Mouse (Mus musculus) right cerebral cortex, postnatal 14 days (tissue): ENCODE results near the gene Sptb.

Experiments used
- DNase-seq: peaks from one replicate; pipeline ENCODE4 v3.0.0; 2022

Sptb gene

GRCm38 (mm10) chr12:76540169-76540568 is 170.2 kb downstream of the Sptb start:
- DNase-seq = no peak

GRCm38 (mm10) chr12:76537434-76537833 is 172.9 kb downstream of the Sptb start:
- no peak for DNase-seq

GRCm38 (mm10) chr12:76536591-76537153 is 173.7 kb downstream of the Sptb start:
- DNase-seq = no peak

- DNase-seq = no peak
Measured at GRCm38 (mm10) chr12:76535471-76535900, 174.9 kb downstream of the Sptb start.

- DNase-seq = no peak
Measured at GRCm38 (mm10) chr12:76534641-76535283, 175.6 kb downstream of the Sptb start.

- no peak for DNase-seq
Measured at GRCm38 (mm10) chr12:76534233-76534632, 176.1 kb downstream of the Sptb start.

GRCm38 (mm10) chr12:76533377-76534222 is 176.7 kb downstream of the Sptb start:
- DNase-seq = peak; percentile 39

- no peak for DNase-seq
Measured at GRCm38 (mm10) chr12:76532926-76533376, 177.4 kb downstream of the Sptb start.

- no peak for DNase-seq
Measured at GRCm38 (mm10) chr12:76531986-76532925, 178.1 kb downstream of the Sptb start.

- DNase-seq = no peak
Measured at GRCm38 (mm10) chr12:76530580-76531139, 179.7 kb downstream of the Sptb start, which contains the start of gene Plekhg3. Plekhg3 (plus strand) TSS chr12:76530891.
